Mouse (Mus musculus) kidney, embryonic 15.5 days (tissue): ENCODE results near the gene Haao. TPM values are rescaled to one million over a fixed set of nuclear protein-coding genes. Genes with fewer than 3 reads are reported as not detected.

Experiments used
- ATAC-seq: fragments of 200-750 bp; cut with Nextera tagmentation; replicated peaks from 2 replicates; pipeline ENCODE4 v1.8.0; 2017; ENCODE audit warnings: moderate TSS enrichment; ENCODE audit not compliant: low FRiP score
- H3K27ac ChIP-seq: fragments of 300-500 bp; sonication (generic); 2 replicates; pipeline ENCODE4 v1.5.1; 2015; ENCODE audit warnings: mild to moderate bottlenecking, inconsistent platforms
- H3K27me3 ChIP-seq: fragments of 300-500 bp; sonication (generic); 2 replicates; pipeline ENCODE4 v1.6.1; 2015; ENCODE audit warnings: inconsistent platforms
- H3K36me3 ChIP-seq: fragments of 300-500 bp; sonication (generic); 2 replicates; pipeline ENCODE4 v1.6.1; 2015; ENCODE audit warnings: inconsistent platforms
- H3K4me1 ChIP-seq: fragments of 300-500 bp; sonication (generic); 2 replicates; pipeline ENCODE4 v1.6.1; 2015; ENCODE audit warnings: inconsistent platforms
- H3K4me2 ChIP-seq: fragments of 300-500 bp; sonication (generic); 2 replicates; pipeline ENCODE4 v1.6.1; 2015; ENCODE audit warnings: moderate library complexity, mild to moderate bottlenecking, inconsistent platforms
- H3K4me3 ChIP-seq: fragments of 300-500 bp; sonication (generic); replicated peaks from 2 replicates; pipeline ENCODE4 v1.5.1; 2015; ENCODE audit warnings: mild to moderate bottlenecking, inconsistent platforms
- H3K9ac ChIP-seq: fragments of 300-500 bp; sonication (generic); 2 replicates; pipeline ENCODE4 v1.6.1; 2015; ENCODE audit warnings: mild to moderate bottlenecking, inconsistent platforms
- H3K9me3 ChIP-seq: fragments of 300-500 bp; sonication (generic); replicated peaks from 2 replicates; pipeline ENCODE4 v1.6.1; 2016; ENCODE audit warnings: inconsistent platforms
- WGBS: fragments of 180-500 bp; shearing (Covaris S2); methylation state at CpG from one replicate; pipeline ENCODE4 v1.1.7; 2015; ENCODE audit warnings: mixed read lengths; 5-methylcytosine and 5-hydroxymethylcytosine counted together
- polyA plus RNA-seq: library from polyadenylated mRNA; unstranded; fragments of >200 nt; fragmentation: Nextera tagmentation; extraction: Ambion mirVana; gene quantifications from 2 replicates; pipeline ENCODE4 v1.2.1, GENCODE M21; 2015

The Haao gene
- polyA plus RNA-seq, 1 experiment from 2014 or later, result 1.8 TPM

DNA sequence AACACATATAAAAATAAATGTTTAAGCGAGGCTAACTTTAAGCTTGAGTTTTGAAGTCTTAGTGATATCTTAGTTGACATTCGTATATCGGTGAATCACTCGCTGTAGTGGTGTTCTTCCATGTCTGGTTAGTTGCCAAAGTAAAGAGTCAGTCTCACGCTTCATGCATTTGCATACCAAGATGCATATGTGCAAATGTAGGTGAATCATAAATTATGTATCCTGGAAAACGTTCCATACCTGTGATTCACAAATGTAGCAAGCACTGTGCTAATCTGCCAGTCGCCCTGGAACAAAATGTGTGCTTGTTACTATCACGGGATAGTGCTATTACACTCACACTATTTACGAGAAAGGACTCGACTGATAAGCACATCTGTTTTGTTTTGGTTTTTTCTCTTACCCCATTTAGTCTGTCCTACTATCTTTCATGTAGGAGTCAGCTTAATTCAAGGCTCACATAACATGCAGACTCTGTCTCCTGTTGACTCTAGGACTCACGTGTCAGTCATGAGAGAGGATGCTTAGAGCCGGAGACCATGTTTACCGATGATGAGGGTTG, 37.3 kb upstream of the Haao start:
- Histone ChIP-seq H3K36me3 (no peaks in the 10 kb centered on the region), H3K4me1 (peaks cover 15% of the 10 kb centered on the region), H3K27ac (0 out of 2 replicates have a peak overlapping the region, but pooled peaks have one; percentile 1), H3K9ac (no peak overlapping the region), H3K4me2 (no peak overlapping the region), H3K27me3 (no peaks in the 10 kb centered on the region), H3K4me3 (no peak overlapping the region), H3K9me3 (no peaks in the 10 kb centered on the region)
- WGBS, result 69% methylated on average over 13 of the region's 13 CpGs
- ATAC-seq, result no peak

GRCm38 (mm10) chr17:83882788-83883187, 35.0 kb upstream of the Haao start:
- Histone ChIP-seq H3K9me3 (no peaks in the 10 kb centered on the region), H3K36me3 (no peaks in the 10 kb centered on the region), H3K27me3 (no peaks in the 10 kb centered on the region), H3K9ac (no peak overlapping the region), H3K4me2 (no peak overlapping the region), H3K4me3 (no peak overlapping the region), H3K27ac (no peak overlapping the region), H3K4me1 (0 out of 2 replicates have a peak, but pooled peaks cover 4% of the 10 kb centered on the region)
- 72% methylated on average over 2 of the region's 2 CpGs for WGBS
- ATAC-seq, result no peak

DNA sequence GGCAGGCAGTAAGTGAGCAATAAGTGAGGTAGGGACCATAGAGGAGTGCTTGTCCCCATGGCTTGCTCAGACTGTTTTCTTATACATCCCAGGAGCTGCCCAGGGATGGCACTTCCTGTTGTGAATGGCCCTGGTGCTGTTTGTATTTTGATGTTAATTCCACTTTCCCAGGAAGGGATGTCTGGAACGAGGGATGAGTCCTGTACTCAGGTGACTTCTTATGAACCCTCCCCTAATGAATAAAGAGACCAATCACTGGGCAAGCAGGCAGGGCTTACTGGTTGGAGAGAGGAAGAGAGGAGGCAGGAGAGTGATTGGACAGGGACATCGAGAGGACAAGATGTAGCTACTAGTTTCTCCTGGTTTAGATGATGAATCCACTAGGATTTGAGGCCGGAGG, 33.3 kb upstream of the Haao start:
- Histone ChIP-seq H3K9me3 (no peaks in the 10 kb centered on the region), H3K27ac (no peak overlapping the region), H3K27me3 (no peaks in the 10 kb centered on the region), H3K4me3 (no peak overlapping the region), H3K36me3 (no peaks in the 10 kb centered on the region), H3K4me1 (0 out of 2 replicates have a peak, but pooled peaks cover under 1% of the 10 kb centered on the region), H3K9ac (no peak overlapping the region), H3K4me2 (no peak overlapping the region)
- no peak for ATAC-seq
- 83% methylated on average over 3 of the region's 3 CpGs for WGBS

DNA sequence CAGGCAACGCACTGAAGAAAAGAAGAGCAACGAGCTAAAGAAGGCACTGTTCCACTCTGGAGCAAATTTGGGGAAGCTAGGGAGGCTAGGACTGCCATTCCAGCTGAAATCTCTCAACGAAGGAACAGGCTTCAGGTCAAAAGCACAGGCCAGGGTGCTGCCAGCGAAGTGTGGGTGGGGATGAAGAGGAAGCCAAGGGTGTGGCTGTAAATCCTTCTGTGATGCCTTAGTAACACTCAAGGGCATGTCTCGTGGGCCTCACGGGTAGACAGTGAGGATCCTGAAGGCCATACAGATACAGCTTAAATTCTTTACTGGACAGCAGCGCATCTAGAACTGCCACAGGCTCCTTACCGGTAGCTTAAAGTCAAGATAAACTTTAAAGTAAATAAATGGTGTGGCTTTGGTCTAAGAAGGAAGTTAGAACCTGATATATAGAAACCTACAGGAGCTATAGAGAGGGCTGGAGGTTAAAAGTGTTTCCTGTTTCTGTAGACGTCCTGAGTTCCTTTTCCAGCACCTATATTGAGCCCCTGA, 32.5 kb upstream of the Haao start:
- H3K4me2 ChIP-seq, result no peak overlapping the region
- H3K27ac ChIP-seq, result no peak overlapping the region
- H3K36me3 ChIP-seq, result no peaks in the 10 kb centered on the region
- H3K4me3 ChIP-seq, result no peak overlapping the region
- H3K27me3 ChIP-seq, result no peaks in the 10 kb centered on the region
- H3K9ac ChIP-seq, result no peak overlapping the region
- H3K4me1 ChIP-seq, result no peaks in the 10 kb centered on the region
- H3K9me3 ChIP-seq, result no peaks in the 10 kb centered on the region
- no peak for ATAC-seq
- WGBS, result 59% methylated on average over 9 of the region's 9 CpGs

DNA sequence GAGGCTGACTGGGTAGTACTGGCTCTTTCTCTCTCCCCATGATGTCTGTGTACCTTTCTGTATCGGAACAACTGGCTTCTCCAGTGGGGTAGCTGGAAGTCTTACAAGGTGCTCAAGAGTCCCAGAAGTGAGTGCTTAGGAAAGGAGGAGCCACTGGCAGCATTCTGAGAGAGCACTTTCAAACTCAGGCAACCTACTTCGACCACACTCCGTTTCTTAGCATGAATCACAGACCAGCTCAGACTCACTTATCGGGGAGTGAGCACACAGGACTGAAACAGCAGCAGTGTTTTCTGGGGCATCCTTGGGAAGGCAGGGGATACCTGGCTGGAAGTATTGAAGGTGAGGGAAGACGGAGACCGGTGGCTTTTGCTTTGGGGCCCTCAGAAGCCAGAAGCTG, 31.9 kb upstream of the Haao start:
- no peaks in the 10 kb centered on the region for H3K9me3 ChIP-seq
- no peaks in the 10 kb centered on the region for H3K36me3 ChIP-seq
- 93% methylated on average over 6 of the region's 6 CpGs for WGBS
- no peak for ATAC-seq
- no peak overlapping the region for H3K9ac ChIP-seq
- H3K4me3 ChIP-seq, result no peak overlapping the region
- no peaks in the 10 kb centered on the region for H3K27me3 ChIP-seq
- no peak overlapping the region for H3K4me2 ChIP-seq
- no peak overlapping the region for H3K27ac ChIP-seq
- no peaks in the 10 kb centered on the region for H3K4me1 ChIP-seq

- H3K27ac ChIP-seq, result no peak overlapping the region
- no peak overlapping the region for H3K4me3 ChIP-seq
- no peak overlapping the region for H3K9ac ChIP-seq
- no peaks in the 10 kb centered on the region for H3K9me3 ChIP-seq
- 81% methylated on average over 8 of the region's 8 CpGs for WGBS
- H3K27me3 ChIP-seq, result no peaks in the 10 kb centered on the region
- H3K4me2 ChIP-seq, result no peak overlapping the region
- no peak for ATAC-seq
- H3K4me1 ChIP-seq, result peaks cover 12% of the 10 kb centered on the region
- H3K36me3 ChIP-seq, result no peaks in the 10 kb centered on the region
Measured at GRCm38 (mm10) chr17:83874610-83875009, 26.8 kb upstream of the Haao start.

DNA sequence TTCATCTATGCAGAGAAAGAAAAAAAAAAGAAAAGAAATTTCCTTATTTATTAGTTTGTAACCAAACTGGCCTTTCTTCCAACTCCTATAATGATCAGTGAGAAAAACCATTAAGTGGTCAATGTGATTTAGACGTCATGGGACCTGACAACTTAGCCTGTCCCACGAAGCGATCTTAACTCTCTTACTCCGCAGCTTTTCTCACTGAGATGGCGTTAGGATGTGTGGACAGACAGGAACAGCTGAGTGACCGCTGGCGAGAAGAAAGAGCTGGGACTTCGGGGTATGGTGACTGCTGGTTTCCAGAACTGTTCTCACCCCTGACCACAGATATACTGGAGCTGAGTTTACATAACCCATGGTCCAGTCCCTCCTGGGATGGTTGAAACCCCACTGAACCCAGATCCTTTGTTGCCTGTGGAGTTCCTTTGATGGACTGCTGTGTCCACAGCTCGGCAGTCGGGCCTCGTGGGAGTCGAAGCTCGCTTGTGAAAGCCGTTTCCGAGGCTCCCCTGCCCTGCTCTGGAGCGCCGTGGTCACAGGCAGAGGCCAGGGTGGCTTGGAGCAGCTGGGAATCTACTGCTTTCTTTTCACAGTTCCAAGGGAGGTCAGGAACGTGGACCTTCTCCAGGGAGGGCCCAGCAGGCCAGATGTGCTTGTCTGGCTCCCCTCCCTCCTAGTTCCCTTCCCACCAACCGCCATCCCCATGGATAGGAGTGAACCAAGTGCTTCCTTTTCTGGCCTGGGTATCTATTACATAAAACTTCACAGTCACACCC, 25.8 kb upstream of the Haao start:
- Histone ChIP-seq H3K4me2 (peak overlapping the region; percentile 51; the same call in 1 of the 2 replicates), H3K9me3 (no peaks in the 10 kb centered on the region), H3K4me1 (peaks cover 12% of the 10 kb centered on the region), H3K4me3 (no peak overlapping the region), H3K36me3 (no peaks in the 10 kb centered on the region), H3K27ac (peak overlapping the region; percentile 50), H3K27me3 (no peaks in the 10 kb centered on the region), H3K9ac (no peak overlapping the region)
- 46% methylated on average over 19 of the region's 19 CpGs for WGBS
- peak; percentile 65 for ATAC-seq

GRCm38 (mm10) chr17:83872806-83873348, 25.1 kb upstream of the Haao start:
- peak; percentile 60 for ATAC-seq
- Histone ChIP-seq H3K9me3 (no peaks in the 10 kb centered on the region), H3K27me3 (no peaks in the 10 kb centered on the region), H3K4me1 (peaks cover 12% of the 10 kb centered on the region), H3K4me2 (peak overlapping the region; percentile 51), H3K9ac (no peak overlapping the region), H3K4me3 (peak overlapping the region; percentile 18; the same call in 1 of the 2 replicates), H3K27ac (peak overlapping the region; percentile 50), H3K36me3 (no peaks in the 10 kb centered on the region)
- WGBS, result 9% methylated on average over 14 of the region's 14 CpGs

DNA sequence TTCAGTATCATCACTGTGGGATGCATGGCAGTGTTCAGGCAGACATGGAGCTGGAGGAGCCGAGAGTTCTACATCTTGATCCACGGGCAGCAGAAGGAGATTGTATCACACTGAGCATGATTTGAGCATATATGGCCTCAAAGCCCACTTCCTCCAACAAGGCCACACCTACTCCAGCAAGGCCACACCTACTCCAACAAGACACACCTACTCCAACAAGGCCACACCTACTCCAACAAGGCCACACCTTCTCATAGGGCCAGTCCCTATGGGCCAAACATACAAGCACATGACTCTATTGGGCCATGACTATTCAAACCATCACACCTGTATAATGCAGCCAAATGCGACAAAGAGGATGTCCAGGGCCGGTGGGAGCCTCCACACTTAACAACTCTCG, 23.6 kb upstream of the Haao start:
- Histone ChIP-seq H3K27ac (no peak overlapping the region), H3K36me3 (no peaks in the 10 kb centered on the region), H3K27me3 (no peaks in the 10 kb centered on the region), H3K9ac (no peak overlapping the region), H3K4me1 (peaks cover 15% of the 10 kb centered on the region), H3K4me3 (no peak overlapping the region), H3K9me3 (no peaks in the 10 kb centered on the region), H3K4me2 (no peak overlapping the region)
- no peak for ATAC-seq
- 84% methylated on average over 5 of the region's 5 CpGs for WGBS

DNA sequence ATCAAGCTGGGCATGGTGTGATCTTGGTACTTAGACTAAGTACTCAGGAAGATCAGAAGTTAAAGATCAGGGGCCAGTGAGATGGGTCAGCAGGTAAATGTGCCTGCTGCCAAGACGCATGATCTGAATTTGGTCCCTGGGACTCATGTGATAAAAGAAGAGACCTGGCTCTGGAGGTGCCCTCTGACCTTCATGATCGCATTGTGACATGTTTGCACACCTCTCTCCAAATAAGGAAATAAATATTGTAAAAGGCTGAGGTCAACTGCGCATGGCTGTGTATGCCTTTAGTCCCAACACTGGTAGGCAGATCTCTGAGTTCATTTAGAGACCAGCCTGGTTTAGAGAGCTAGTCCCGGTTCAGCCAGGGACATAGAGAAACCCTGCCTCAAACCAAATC, 22.6 kb upstream of the Haao start:
- WGBS, result 90% methylated on average over 4 of the region's 4 CpGs
- H3K9me3 ChIP-seq, result no peaks in the 10 kb centered on the region
- no peak for ATAC-seq

DNA sequence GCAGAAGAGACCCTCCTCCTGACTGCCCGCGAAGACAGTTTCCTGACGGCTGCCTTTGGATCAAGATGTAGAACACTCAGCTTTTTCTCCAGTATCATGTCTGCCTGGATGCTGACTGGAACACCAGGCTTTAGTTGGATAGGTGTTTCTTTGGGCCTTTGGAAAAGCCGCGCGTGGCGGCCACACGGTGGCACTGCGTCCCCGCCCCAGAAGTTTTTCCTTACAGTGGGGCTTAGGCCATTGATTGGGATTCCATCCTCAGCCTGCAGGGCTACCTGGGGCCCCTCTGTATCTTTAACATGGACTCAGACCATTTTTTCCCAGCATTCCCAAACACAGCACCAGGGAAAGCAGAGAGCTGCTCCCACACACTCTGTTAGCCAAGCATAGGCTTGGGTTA, 18.8 kb upstream of the Haao start:
- no peaks in the 10 kb centered on the region for H3K9me3 ChIP-seq
- no peaks in the 10 kb centered on the region for H3K27me3 ChIP-seq
- H3K4me1 ChIP-seq, result peaks cover 13% of the 10 kb centered on the region
- WGBS, result 17% methylated on average over 10 of the region's 10 CpGs
- H3K9ac ChIP-seq, result no peak overlapping the region
- ATAC-seq, result no peak
- no peak overlapping the region for H3K4me2 ChIP-seq
- no peak overlapping the region for H3K4me3 ChIP-seq
- no peak overlapping the region for H3K27ac ChIP-seq
- no peaks in the 10 kb centered on the region for H3K36me3 ChIP-seq

More for the DNA sequence above, 22.6 kb upstream of the Haao start:
- Histone ChIP-seq H3K4me1 (peaks cover 17% of the 10 kb centered on the region), H3K9ac (no peak overlapping the region), H3K36me3 (no peaks in the 10 kb centered on the region), H3K27me3 (no peaks in the 10 kb centered on the region), H3K4me3 (no peak overlapping the region), H3K4me2 (no peak overlapping the region), H3K27ac (no peak overlapping the region)

GRCm38 (mm10) chr17:83865366-83865765, 17.6 kb upstream of the Haao start:
- Histone ChIP-seq H3K36me3 (no peaks in the 10 kb centered on the region), H3K27me3 (no peaks in the 10 kb centered on the region), H3K27ac (no peak overlapping the region), H3K4me2 (no peak overlapping the region), H3K4me1 (peaks cover 13% of the 10 kb centered on the region), H3K9ac (no peak overlapping the region), H3K4me3 (no peak overlapping the region), H3K9me3 (no peaks in the 10 kb centered on the region)
- ATAC-seq, result no peak
- WGBS, result 46% methylated on average over 7 of the region's 7 CpGs
